Mouse (Mus musculus) gastrocnemius, postnatal 25 days (tissue): ENCODE results near the gene Cdh19. TPM values are rescaled to one million over a fixed set of nuclear protein-coding genes. Genes with fewer than 3 reads are reported as not detected.

Source experiments
- DNase-seq: peaks from one replicate; pipeline ENCODE4 v3.0.0; 2022
- long read RNA-seq, 2 experiments: library from polyadenylated mRNA; stranded (forward); transcript quantifications; one replicate each; pipeline ENCODE4 v2.0.0; 2021
- total RNA-seq, 2 experiments: library from RNA; stranded (reverse); gene quantifications; 1 replicate in 1 of 2; 2 replicates in 1 of 2; pipeline ENCODE4 v1.2.3; 2021

Cdh19 gene
- under 1 TPM; 0.61 to 0.88 TPM for total RNA-seq
- long read RNA-seq, experiment 1, partial matches to known transcripts, result 0 of 1 reads
- long read RNA-seq, experiment 1, other reads (novel, unspliced or antisense), result 1 of 1 reads
- long read RNA-seq, experiment 2, result 0 reads

GRCm38 (mm10) chr1:110977484-110977883 lies at the start of gene Cdh19:
Cdh19 (minus strand) TSS chr1:110977584.
- DNase-seq, result no peak

DNA sequence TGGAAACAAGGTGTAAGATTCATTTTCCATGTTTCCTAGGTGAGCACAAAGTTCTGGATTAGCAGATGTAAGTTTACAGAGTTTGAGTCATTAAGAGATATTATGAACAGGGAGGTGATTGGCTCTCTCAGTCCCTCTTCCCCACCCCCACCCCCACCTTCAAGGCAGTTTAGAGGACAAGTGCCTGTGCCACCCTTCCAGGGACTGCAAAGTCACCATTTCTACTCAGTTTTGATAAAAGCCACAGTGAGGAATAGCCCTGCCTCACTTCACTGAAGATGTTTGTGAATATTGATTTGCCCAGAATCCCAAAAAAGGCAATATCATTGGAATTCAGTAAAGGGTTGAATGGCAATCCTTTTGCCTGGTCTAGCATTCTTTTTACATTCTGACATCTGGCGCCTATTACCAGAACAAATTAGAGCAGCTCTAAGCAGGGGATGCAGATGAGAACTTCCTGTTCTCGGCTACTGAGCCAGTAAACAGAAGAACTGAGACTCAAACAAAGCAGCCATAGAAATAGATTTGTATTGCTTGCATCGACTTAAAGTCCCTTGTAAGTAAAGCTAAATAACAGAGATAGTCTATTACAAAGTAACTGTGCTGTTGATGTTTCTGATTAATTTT lies 43.2 kb upstream of the Cdh19 start:
- DNase-seq, result no peak

DNA sequence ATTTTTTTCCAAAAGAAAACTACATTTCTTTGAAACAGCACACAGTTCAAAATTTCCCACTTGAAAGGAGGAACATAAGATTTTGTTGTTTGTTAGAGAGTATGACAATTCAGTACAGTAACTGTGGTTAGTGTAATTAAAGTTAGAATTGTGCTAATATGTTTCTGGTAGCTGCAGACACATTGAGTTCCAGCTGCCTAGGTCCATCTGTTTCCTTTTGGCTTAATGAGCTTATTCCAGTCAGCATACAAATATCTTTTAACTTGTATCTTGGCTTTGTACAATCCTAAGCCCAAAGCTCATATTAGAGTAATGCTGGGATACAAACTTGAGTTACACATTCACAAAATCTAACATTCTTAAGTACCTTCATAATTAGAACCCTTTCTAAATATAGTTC lies 40.3 kb upstream of the Cdh19 start:
- DNase-seq, result no peak

DNA sequence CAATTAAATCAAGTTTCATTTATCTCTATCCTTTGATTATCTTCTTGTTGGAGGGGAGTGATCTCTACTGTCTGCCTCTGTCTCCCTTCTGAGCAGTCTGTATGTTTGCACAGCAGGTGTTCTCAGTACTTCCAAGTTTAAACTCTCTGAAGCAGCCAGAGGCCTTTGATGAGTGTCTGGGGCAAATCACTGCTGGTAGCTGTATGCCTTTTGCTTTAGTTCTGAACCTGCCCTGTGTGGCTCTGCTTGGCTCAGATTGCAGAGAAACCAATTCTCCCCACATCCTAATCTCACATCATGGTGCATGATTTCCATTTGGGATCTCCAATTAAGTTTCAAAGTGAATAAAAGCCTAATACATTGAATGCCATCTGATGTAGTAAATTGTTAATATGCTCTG lies 12.4 kb upstream of the Cdh19 start:
- no peak for DNase-seq

- DNase-seq, result no peak
Measured at GRCm38 (mm10) chr1:110969201-110969600, 8.2 kb downstream of the Cdh19 start.

- no peak for DNase-seq
Measured at GRCm38 (mm10) chr1:110909752-110910151, 67.6 kb downstream of the Cdh19 start.

GRCm38 (mm10) chr1:110909218-110909617 lies 68.2 kb downstream of the Cdh19 start:
- no peak for DNase-seq

- DNase-seq, result no peak
Measured at GRCm38 (mm10) chr1:110904266-110904665, 73.1 kb downstream of the Cdh19 start.
